Mouse (Mus musculus) spleen, postnatal 10 days (tissue): ENCODE data around the gene Rorc.

Experiments
- DNase-seq, 2 experiments: peaks; one replicate each; pipeline ENCODE4 v3.0.0; 2021 to 2022; ENCODE audit warnings: low spot score in 2 of 2

Rorc gene

DNA sequence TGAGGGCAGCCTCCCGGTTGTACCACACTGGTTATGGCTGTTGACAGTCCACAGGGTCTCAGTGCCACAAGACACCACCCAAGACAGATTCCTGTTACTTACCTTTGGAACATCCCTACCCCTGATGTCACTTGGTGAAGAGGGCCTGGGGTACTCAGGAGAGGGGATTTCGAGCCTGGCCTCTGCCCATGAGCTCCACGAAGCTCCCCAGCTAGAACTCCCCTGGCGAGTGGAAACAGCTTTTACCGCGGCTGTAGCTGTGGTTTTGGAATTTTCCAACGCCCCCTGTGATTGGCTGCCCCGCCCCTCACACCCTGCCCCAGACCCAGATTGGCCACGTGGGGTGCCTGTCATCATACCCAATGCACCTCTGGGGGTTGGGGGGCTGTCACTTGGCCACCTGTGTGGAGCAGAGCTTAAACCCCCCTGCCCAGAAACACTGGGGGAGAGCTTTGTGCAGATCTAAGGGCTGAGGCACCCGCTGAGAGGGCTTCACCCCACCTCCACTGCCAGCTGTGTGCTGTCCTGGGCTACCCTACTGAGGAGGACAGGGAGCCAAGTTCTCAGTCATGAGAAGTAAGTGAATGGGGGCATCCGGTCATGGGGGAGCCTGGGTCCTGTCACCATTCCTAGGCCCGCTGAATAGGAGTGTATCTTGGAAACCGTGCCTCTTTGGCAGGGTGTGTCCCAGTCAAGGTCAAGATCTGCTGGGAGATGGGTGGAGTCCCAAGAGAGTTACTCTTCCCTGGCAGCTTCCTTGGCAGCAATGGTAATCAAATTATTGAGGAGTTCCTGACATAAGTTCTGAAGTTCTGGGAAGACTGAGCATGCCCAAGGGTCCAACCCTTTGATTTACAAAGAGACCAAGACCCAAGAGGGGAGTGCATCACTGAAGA is 4.7 kb downstream of the Rorc start:
- DNase-seq = no peak

DNA sequence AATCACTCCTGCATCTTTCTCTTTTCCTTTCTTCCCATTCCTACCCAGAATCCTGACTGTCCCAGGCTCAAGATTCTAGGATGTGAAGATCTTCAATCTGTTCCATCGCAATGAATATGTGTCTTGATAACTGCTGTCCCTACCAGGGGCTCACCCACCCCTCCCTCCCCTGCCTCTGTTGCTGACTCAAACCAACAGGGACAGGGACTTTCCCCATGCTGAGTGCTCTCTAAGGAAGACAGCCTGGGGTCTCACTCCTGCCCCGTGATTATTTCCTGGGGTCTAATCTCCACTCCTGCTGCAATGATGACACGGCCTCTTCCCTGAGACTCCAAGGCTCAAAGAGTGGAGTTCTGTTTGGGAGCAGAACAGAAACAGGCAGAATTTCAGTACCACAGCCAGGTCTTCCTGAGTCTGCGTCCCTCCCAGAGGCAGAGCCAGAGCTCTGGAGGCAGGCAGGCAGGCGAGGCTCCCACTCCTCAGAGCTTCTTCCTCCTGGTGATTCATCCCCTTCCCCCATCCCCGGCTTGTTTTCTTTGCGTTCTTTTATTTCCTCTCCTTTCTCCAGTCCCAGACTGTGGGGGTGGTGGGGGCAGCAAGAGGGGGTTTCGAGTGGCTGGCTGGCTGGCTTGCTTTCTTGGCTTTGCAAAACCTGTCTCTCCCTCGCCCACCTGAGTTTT is 7.4 kb downstream of the Rorc start:
- no peak for DNase-seq

- no peak for DNase-seq
These were observed 9.7 kb downstream of the Rorc start for GRCm38 (mm10) chr3:94382308-94382707.

DNA sequence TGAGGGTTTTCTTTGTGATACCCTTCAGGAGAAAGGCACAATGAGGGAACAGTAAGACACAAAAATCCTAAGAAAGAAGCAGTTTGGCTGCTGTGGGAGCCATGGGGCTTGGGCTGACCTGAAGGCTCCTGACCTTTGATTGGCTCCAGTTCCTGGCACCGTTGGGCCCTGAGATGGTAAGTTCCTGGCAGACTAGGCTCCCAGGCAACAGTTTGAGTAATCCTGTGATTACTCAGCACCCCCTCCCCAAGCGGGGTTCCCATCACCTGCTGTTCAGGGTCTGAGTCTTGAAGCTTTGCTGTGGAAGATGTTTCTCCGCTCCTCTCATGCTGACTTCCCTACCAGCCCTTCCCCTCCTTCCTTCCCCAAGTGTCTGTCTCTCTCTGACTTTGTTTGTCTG is 10.9 kb downstream of the Rorc start:
- DNase-seq = no peak

GRCm38 (mm10) chr3:94386671-94387070 is 14.1 kb downstream of the Rorc start:
- no peak for DNase-seq

- no peak for DNase-seq
These were observed 14.8 kb downstream of the Rorc start for GRCm38 (mm10) chr3:94387391-94387790.

- DNase-seq = no peak
These were observed 15.5 kb downstream of the Rorc start for GRCm38 (mm10) chr3:94388047-94388446.

GRCm38 (mm10) chr3:94389420-94389819 is 16.8 kb downstream of the Rorc start:
- no peak for DNase-seq

GRCm38 (mm10) chr3:94391001-94391400 is 18.4 kb downstream of the Rorc start:
- DNase-seq = no peak

DNA sequence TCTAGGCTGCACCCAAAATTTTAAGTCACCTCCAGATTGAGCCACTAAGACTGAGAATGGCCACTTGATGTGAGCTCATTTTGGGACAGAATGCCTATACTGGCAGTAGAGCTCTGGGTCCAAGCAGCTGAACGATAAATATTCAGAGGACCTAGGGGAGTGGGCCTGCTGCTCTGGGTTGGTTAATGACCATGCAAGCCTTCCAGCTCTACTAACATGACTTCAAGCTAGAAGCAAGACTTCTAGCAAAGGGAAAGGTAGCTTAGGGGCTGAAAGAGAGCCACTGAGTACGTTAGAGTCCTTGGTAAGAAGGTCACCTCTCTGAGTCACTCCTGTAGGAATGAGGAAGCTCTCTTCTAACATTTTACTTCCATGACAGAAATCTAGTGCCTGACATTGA is 19.5 kb downstream of the Rorc start:
- no peak for DNase-seq

- DNase-seq = no peak
These were observed 20.5 kb downstream of the Rorc start for GRCm38 (mm10) chr3:94393049-94393448.

DNA sequence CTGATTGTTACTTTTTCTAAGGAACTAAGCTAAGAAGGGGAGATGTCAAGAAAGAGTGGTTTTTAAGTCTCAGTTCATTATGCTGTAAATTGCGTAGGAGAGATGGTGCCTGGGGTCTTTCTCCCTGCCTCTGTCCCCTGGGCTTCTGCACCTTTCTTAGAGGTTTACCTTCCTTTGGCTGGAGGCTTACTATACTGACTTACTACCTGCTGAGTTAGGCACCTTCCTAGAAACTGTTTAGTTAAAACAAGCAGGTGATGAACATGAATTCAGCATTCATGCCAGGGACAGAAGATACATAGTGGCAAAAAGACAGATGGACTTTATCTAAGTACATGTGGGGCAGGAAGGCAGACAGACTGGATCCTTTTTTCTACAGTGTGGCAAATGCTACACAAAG is 23.7 kb downstream of the Rorc start:
- no peak for DNase-seq

GRCm38 (mm10) chr3:94396851-94397250 is 24.3 kb downstream of the Rorc start:
- DNase-seq = no peak

DNA sequence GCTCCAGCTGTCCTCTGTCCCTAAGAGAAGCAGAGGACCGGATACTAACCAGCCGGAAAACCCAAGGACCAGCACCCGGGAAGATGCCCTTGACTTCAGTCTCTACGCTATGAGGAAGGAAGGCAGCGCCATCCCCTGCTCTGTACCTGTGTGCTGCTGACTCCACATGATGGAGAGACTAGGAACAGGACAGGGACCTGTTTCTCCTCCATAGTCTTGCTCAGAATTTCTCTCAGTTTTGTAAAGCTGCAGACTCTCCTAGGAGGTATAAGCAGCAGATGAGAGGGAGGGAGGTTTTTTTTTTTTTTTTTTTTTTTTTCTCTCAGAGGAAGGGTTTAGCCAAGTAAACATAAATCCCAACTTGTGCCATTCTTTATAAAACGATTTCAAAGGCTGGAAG is 25.6 kb downstream of the Rorc start, which contains the start of gene Lingo4:
Gene Lingo4, plus strand, starts transcription at position 301 of the 400 bp plus-strand sequence.
- no peak for DNase-seq

DNA sequence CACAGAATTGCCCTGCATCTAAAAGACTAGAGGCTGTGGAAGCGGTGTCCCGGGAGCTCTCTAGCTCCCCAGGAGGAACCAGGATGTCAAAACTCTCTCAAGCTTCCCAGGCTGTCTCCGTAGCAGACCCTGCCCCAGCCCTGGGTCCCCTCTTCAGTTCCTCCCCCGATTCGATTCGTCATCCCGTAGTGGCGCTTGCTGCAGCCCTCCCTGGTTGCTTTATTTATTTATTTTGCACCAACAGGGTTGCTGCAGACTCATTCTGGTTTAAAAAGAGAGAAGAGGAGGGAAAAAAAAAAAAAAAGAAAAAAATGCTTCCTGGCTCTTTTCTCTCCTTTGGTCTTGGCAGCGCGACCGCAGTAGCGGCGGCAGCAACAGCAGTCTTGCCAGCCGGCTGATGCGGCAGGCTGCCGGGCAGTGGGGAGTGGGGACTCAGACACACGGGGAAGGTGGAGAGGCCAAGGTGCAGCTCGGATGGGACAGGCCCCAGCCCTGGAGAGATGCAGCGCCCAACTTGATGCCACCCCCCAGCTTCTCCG is 26.4 kb downstream of the Rorc start:
- no peak for DNase-seq

DNA sequence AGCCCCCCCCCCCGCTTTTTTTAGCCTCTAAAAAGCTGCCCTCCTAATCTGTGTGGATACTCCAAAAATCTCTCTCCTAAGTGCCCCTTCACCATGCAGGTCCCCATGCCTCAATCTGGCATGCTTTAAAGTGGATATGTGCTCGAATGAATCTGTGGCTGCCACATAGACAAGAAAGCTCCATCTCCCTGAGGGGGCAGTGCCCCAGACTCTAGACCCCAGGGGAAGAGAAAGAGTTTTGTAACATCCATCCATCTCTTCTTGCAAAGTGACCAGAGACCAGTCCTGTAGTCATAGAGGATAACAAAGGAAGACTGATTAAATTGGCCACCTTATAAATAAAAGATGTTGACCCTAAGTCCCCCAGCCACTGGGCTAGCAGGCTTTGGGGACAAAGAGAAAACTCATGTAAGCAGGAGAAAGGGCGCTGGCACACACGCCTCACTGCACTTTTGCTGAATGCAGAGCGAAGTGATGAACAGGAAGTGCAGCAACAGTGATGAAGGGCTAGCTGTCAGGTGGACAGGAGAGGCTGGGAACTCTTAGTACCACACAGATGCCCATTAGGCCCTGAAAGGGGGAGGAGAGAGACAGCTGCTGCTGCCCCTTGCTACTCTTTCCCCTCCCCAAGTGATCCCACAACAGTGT is 27.2 kb downstream of the Rorc start:
- DNase-seq = no peak

GRCm38 (mm10) chr3:94402451-94402850 is 29.9 kb downstream of the Rorc start:
- no peak for DNase-seq

DNA sequence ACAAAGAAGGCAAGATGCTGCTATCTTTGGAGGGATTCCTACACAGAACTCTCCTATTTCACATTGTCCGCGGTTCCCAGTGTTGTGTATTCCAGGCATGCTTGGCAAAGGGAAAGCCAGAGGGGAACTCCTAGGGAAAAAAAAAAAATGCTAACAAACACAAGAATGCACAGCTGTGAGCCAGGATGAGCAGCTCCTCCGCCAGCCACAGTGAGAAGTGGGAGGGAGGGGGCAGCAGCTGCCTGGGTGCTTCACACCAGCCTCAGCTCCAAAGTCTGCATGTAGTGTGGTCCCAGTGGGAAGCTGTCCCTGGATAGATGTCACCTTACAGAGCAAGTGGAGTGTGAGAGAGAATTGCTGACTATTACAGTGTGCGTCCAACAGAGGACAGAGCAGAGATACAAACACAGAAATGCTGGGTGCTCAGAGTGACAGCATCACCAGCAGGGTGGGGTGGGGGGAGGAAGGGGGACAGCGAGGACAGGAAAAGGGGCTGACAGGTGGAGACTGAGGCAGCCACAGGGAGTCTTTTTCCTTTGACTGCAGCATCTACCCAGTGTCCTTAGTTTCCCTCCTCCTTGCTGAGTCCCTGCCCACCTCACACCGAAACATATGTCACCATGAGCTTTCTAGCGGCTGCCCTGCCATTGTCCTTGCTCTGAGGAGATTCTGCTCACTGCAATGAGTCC is 31.9 kb downstream of the Rorc start:
- DNase-seq = no peak

- no peak for DNase-seq
These were observed 33.0 kb downstream of the Rorc start for GRCm38 (mm10) chr3:94405561-94405960.

DNA sequence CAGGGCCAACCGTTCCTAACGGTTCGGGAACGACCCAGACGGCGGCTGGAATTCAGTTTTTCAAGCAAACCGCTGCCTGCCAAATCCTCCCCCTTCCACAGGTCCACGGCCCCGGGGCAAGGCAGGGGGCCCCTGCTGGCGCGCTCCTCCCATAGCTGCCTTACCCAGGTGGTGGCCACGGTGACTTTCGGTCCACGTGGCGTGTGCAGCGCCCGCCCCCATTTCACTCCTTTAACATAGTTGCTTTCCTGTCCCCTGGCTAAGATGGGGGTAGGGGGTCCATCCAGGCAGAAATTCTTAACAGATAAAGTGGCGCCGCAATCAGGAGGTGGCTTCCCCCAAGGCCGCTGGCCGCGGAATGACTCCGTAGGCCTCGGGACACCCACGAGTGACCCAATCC is 39.9 kb downstream of the Rorc start:
- DNase-seq = no peak

GRCm38 (mm10) chr3:94413031-94413679 is 40.6 kb downstream of the Rorc start, which contains the start of gene Tdrkh:
TSS of gene Tdrkh (plus strand) at chr3:94413273.
- DNase-seq = peak; percentile 67 to 89
